Mouse (Mus musculus): ENCODE measurements at regions not wholly inside any gene's neighbourhood (a gene's known extent, or its start where the extent isn't known, plus 50 kb on each side); places are given as distances from the start of the nearest gene placed in this dataset.
"Not testable (repeated sequence)": the region's sequence is repeated elsewhere in the genome, so short reads cannot be mapped to it uniquely, and the experiment has no call there.

DNA sequence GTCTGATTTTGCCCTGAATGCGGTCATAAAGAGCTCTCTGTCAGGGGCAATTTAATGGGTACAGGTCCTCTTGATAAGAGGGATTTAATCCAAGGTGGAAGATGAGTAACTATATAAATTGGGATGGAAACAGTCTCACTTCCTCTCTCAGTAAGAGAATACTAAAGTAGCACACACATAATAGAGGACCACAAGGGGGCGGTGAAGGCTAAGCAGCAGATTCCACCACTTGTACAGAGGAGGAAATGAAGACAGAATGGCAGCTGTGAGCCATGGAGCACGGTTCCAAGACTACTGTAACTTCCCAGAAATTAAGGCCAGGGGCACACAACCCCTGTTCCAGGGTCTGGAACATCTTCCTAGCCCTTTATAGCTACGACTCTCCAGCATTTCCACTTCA is 262.6 kb upstream of the Ywhaq start:
- H3K9me3 ChIP-seq (replicated peaks); H3K9ac ChIP-seq; DNase-seq; H3K27ac ChIP-seq; H3K27me3 ChIP-seq; ATAC-seq (ENCODE audit: low read depth); H3K4me1 ChIP-seq (replicated peaks); H3K4me3 ChIP-seq (replicated peaks); H3K36me3 ChIP-seq; H3K4me2 ChIP-seq: not testable (repeated sequence)
- WGBS (ENCODE audit: insufficient replicate concordance) = 24% methylated on average over 3 of the region's 4 CpGs

GRCm38 (mm10) chr12:21649381-21649780 is 231.9 kb upstream of the Ywhaq start:
- H3K9me3 ChIP-seq (replicated peaks) = peaks cover 28% of the 10 kb centered on the region

DNA sequence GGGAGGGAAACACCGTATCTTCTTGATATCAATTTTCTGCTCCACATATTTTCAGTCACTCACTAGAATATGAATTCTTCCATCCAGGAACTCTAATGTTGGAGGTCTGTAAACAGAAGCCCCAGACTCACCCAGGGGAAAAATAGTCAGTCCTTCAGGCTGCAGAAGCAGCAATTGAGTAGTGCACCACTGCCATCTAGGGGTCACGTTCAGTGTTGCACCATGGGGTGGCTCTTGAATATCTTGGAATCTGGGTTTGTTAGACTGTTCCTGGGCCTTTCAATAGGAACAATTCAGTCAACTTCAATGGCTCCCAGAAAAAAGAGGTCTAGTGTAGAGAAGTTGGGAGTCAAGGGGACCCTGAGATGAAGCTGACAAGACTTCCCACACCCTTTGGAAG is 196.3 kb upstream of the Ywhaq start:
- H3K9ac ChIP-seq; H3K9me3 ChIP-seq (replicated peaks); H3K27ac ChIP-seq; H3K4me2 ChIP-seq; H3K4me3 ChIP-seq (replicated peaks); H3K36me3 ChIP-seq; H3K27me3 ChIP-seq; ATAC-seq (ENCODE audit: low read depth); DNase-seq; H3K4me1 ChIP-seq (replicated peaks): not testable (repeated sequence)
- 16% methylated on average over 2 of the region's 2 CpGs for WGBS (ENCODE audit: insufficient replicate concordance)

More at GRCm38 (mm10) chr12:21649381-21649780, 231.9 kb upstream of the Ywhaq start:
- not testable (repeated sequence) for H3K4me1 ChIP-seq (replicated peaks); H3K4me2 ChIP-seq; H3K9ac ChIP-seq; H3K36me3 ChIP-seq; DNase-seq; H3K27ac ChIP-seq; H3K4me3 ChIP-seq (replicated peaks); ATAC-seq (ENCODE audit: low read depth); H3K27me3 ChIP-seq
- 67% methylated on average over 8 of the region's 8 CpGs for WGBS (ENCODE audit: insufficient replicate concordance)

- Histone ChIP-seq H3K27ac (no peak overlapping the region), H3K36me3 (no peaks in the 10 kb centered on the region), H3K9ac (no peak overlapping the region), H3K4me1 (replicated peaks) (no peaks in the 10 kb centered on the region), H3K4me3 (replicated peaks) (no peak overlapping the region), H3K4me2 (no peak overlapping the region), H3K9me3 (replicated peaks) (no peaks in the 10 kb centered on the region), H3K27me3 (no peaks in the 10 kb centered on the region)
- no peak for ATAC-seq (ENCODE audit: low read depth)
- DNase-seq = no peak
- 54% methylated on average over 7 of the region's 7 CpGs for WGBS (ENCODE audit: insufficient replicate concordance)
Measured at GRCm38 (mm10) chr12:21568415-21569040, 151.1 kb upstream of the Ywhaq start.

DNA sequence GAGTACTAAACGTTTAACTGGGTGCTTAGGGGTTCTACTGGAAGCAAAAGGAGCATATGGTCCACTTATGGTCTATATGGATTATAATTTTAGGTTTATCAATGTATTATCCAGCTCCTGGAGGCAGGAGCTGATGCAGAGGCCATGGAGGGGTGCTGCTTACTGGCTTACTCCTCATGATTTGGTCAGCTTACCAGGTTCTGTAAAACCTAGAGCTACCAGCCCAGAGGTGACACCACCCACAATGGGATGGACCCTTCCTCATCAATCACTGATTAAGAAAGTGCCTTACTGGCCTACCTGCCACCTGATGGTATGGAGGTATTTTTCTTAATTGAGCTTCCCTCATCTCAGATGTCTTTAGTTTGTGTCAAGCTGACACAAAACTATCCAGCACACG is 126.5 kb upstream of the Ywhaq start:
- H3K27me3 ChIP-seq; H3K4me3 ChIP-seq (replicated peaks); H3K4me2 ChIP-seq; H3K4me1 ChIP-seq (replicated peaks); H3K9ac ChIP-seq; H3K36me3 ChIP-seq; DNase-seq; H3K27ac ChIP-seq; H3K9me3 ChIP-seq (replicated peaks); ATAC-seq (ENCODE audit: low read depth): not testable (repeated sequence)
- 29% methylated on average over 2 of the region's 2 CpGs for WGBS (ENCODE audit: insufficient replicate concordance)

DNA sequence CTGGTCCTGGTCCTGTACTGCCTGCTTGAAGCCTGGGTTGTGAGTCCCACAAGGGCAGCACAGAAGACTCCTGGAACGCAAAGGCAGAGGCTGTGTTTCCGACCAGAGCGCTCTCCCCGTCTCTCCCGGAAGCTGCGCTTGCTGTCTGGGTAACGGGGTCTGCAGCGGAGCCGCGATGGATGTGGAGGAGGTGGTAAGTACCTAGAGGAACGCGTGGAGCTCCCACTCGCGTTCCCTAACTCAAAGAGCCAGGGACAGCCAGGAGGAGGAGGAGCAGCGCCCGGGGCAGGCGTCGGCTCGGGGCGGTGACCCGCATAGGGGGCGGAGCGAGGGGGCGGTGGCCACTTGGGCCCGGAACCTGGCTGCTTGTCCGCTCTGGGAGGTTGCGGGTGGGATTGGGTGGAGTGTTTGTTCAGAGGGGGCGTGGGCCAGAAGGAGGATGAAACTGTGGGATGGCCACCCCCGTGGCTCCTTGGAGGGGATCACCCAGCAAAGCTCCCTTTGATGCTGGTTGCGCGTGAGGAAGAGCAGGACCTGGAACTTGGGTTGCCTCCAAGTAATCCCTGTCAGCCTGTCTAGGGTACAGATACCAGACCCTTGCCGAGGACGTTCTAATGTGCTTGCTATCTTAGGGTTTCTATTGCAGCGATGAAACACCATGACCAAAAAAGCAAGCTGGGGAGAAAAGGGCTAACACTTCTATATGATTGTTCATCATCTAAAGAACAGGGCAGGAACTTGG is 125.9 kb upstream of the Ywhaq start:
- not testable (repeated sequence) for H3K27me3 ChIP-seq; H3K27ac ChIP-seq; H3K4me1 ChIP-seq (replicated peaks); H3K36me3 ChIP-seq; H3K9me3 ChIP-seq (replicated peaks)
- Histone ChIP-seq H3K4me3 (replicated peaks) (peak overlapping the region; percentile 57), H3K4me2 (peak overlapping the region; percentile 55), H3K9ac (peak overlapping the region; percentile 52)
- WGBS (ENCODE audit: insufficient replicate concordance) = 3% methylated on average over 34 of the region's 34 CpGs
- ATAC-seq (ENCODE audit: low read depth) (peak; percentile 59), DNase-seq (peak; percentile 72)

DNA sequence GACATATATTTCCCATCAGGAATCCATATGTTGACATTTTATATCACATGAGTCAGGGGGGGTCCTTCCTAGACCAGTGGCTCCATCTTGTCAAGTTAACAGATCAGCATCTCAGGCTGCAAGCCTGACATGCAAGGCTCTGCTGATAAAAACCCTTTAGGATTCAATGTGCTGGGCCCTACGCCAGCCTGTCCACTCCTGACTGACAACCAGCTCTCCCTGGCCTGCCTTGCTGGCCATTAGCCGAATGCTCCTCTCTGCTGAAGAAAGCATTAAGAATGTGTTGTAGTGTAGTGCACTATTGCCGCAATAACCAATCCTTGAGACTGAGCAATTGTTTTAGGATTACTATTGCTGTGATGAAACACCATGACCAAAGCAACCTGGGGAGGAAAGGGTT is 114.3 kb upstream of the Ywhaq start:
- H3K4me1 ChIP-seq (replicated peaks) = no peaks in the 10 kb centered on the region
- no peaks in the 10 kb centered on the region for H3K27me3 ChIP-seq
- no peaks in the 10 kb centered on the region for H3K9me3 ChIP-seq (replicated peaks)
- ATAC-seq (ENCODE audit: low read depth) (no peak), DNase-seq (no peak)
- no peak overlapping the region for H3K9ac ChIP-seq
- no peak overlapping the region for H3K4me3 ChIP-seq (replicated peaks)
- no peaks in the 10 kb centered on the region for H3K36me3 ChIP-seq
- WGBS (ENCODE audit: insufficient replicate concordance) = 63% methylated on average over 3 of the region's 3 CpGs
- H3K27ac ChIP-seq = no peak overlapping the region
- no peak overlapping the region for H3K4me2 ChIP-seq

DNA sequence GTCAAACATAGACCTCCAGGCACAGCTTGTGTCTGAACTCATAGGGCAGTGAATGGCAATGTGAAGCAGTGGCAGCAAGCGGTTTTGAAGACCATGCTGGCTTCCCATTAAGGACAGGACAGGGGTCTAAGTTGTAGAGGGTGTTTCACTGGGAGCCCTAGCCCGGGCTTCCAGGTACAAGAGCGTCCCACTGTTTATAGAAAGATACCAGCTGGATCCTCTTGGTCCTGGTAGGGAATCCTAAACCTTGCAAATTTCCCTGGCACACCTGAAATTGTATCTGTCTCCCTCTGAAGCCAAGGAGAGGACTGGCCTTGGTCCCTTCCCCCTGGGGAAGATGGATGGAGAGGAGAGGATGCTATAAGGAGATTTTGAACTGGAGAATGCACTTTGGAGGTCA is 111.9 kb upstream of the Ywhaq start:
- WGBS (ENCODE audit: insufficient replicate concordance) = 59% methylated on average over 3 of the region's 3 CpGs
- not testable (repeated sequence) for H3K9ac ChIP-seq; H3K4me2 ChIP-seq; H3K4me1 ChIP-seq (replicated peaks); DNase-seq; H3K9me3 ChIP-seq (replicated peaks); H3K27ac ChIP-seq; H3K36me3 ChIP-seq; H3K4me3 ChIP-seq (replicated peaks); ATAC-seq (ENCODE audit: low read depth); H3K27me3 ChIP-seq

- H3K4me3 ChIP-seq (replicated peaks); H3K27me3 ChIP-seq; H3K27ac ChIP-seq; H3K9ac ChIP-seq; H3K9me3 ChIP-seq (replicated peaks); H3K36me3 ChIP-seq; H3K4me1 ChIP-seq (replicated peaks); ATAC-seq (ENCODE audit: low read depth); DNase-seq; H3K4me2 ChIP-seq: not testable (repeated sequence)
- WGBS (ENCODE audit: insufficient replicate concordance) = 67% methylated on average over 8 of the region's 8 CpGs
Measured at GRCm38 (mm10) chr12:21527336-21527735, 109.9 kb upstream of the Ywhaq start.

- 62% methylated on average over 2 of the region's 2 CpGs for WGBS (ENCODE audit: insufficient replicate concordance)
- not testable (repeated sequence) for H3K4me1 ChIP-seq (replicated peaks); ATAC-seq (ENCODE audit: low read depth); H3K4me3 ChIP-seq (replicated peaks); DNase-seq; H3K36me3 ChIP-seq; H3K9ac ChIP-seq; H3K27ac ChIP-seq; H3K4me2 ChIP-seq; H3K9me3 ChIP-seq (replicated peaks); H3K27me3 ChIP-seq
Measured at GRCm38 (mm10) chr12:21526906-21527305, 109.5 kb upstream of the Ywhaq start.

DNA sequence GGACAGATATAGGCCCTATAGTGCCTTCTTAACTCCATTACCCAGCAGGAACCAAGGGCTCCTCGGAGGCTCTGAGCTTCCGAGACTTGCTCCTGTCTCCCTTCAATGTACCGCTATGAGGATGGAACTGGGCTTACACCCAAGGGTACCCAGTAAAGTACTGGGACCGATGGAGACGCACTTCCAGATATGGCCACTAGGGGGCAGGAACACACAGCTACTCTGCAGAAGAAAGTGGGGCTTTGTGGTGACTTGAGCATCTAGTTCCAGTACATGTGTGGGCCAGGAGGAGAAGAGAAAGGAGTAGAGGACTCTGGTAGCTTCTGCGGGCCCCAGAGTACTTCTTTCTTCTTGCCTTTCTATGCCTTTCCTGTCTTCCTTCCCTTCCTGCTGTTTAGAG is 108.1 kb upstream of the Ywhaq start:
- not testable (repeated sequence) for H3K27ac ChIP-seq; H3K4me3 ChIP-seq (replicated peaks); H3K36me3 ChIP-seq; ATAC-seq (ENCODE audit: low read depth); H3K27me3 ChIP-seq; H3K4me1 ChIP-seq (replicated peaks); H3K9me3 ChIP-seq (replicated peaks); DNase-seq; H3K4me2 ChIP-seq; H3K9ac ChIP-seq
- 25% methylated on average over 6 of the region's 6 CpGs for WGBS (ENCODE audit: insufficient replicate concordance)

GRCm38 (mm10) chr12:21522621-21523020 is 105.2 kb upstream of the Ywhaq start:
- Histone ChIP-seq H3K4me3 (replicated peaks) (no peak overlapping the region), H3K9ac (no peak overlapping the region), H3K4me1 (replicated peaks) (0 out of 2 replicates have a peak, but pooled peaks cover 2% of the 10 kb centered on the region), H3K36me3 (no peaks in the 10 kb centered on the region), H3K27me3 (no peaks in the 10 kb centered on the region), H3K27ac (no peak overlapping the region), H3K4me2 (no peak overlapping the region), H3K9me3 (replicated peaks) (no peaks in the 10 kb centered on the region)
- WGBS (ENCODE audit: insufficient replicate concordance) = 34% methylated on average over 3 of the region's 3 CpGs
- no peak for ATAC-seq (ENCODE audit: low read depth)
- DNase-seq = no peak

Measured in liver, embryonic 13.5 days (tissue).